Comparison of ENCODE assay signal across 19 mouse cellular contexts in genomic region chr5:29170193-29170592, GRCm38 (mm10). TPM values are rescaled to one million over a fixed set of nuclear protein-coding genes. Genes with fewer than 3 reads are reported as not detected.
DNase-seq lines count a peak whose midpoint lies in the region; ATAC-seq and TF ChIP-seq lines count a peak whose summit lies in the region.
"Had no signal": no experiment of that assay in that cellular context is flagged by ENCODE, and none has a peak within 500 bp of the region (broad histone marks: within the 10 kb centered on the region; RNA-seq: fewer than 3 reads in every experiment).

No protein-coding gene starts in this region.

- no peak overlapping the region for H3K9ac ChIP-seq in kidney, embryonic 14.5 days (ENCODE audit: low read depth, low read length)
- no peak overlapping the region for H3K9ac ChIP-seq in kidney, embryonic 16.5 days (replicated peaks; ENCODE audit: low read length)
- no peak overlapping the region for H3K9ac ChIP-seq in heart, embryonic 12.5 days
- H3K9ac ChIP-seq: forebrain, postnatal 0 days; hindbrain, embryonic 15.5 days had no signal

- no peak overlapping the region for H3K27ac ChIP-seq in kidney, embryonic 14.5 days (ENCODE audit: low read depth, low read length)
- no peak overlapping the region for H3K27ac ChIP-seq in kidney, embryonic 16.5 days (ENCODE audit: low read length)
- no peak overlapping the region for H3K27ac ChIP-seq in heart, embryonic 12.5 days (ENCODE audit: poor library complexity, severe bottlenecking)
- H3K27ac ChIP-seq: embryonic facial prominence, embryonic 10.5 days; heart, adult 2 months; hindbrain, embryonic 15.5 days had no signal

- H3K9me3 ChIP-seq in kidney, embryonic 14.5 days (ENCODE audit: control insufficient read depth, low read length) = no peaks in the 10 kb centered on the region
- no peaks in the 10 kb centered on the region for H3K9me3 ChIP-seq in kidney, embryonic 16.5 days (ENCODE audit: low read length)
- no peaks in the 10 kb centered on the region for H3K9me3 ChIP-seq in heart, embryonic 12.5 days (replicated peaks)
- H3K9me3 ChIP-seq: embryonic facial prominence, embryonic 10.5 days; hindbrain, embryonic 15.5 days had no signal

- in situ Hi-C loops in Patski (cut with MboI; ENCODE audit: low pct_unique_long_range_greater_than_20kb) = no loop called here

- ATAC-seq in kidney, embryonic 14.5 days (ENCODE audit: low FRiP score, low TSS enrichment) = no peak
- ATAC-seq in Patski = peak; percentile 78
- 0 out of 2 replicates have a peak, but pooled peaks have one; percentile 59 for ATAC-seq in kidney, embryonic 16.5 days (ENCODE audit: low FRiP score, low TSS enrichment)
- no peak for ATAC-seq in megakaryocyte-erythroid progenitor cell, adult 5-6 weeks (replicated peaks; ENCODE audit: low FRiP score, low TSS enrichment, poor library complexity, severe bottlenecking)
- no peak for ATAC-seq in heart, embryonic 12.5 days (ENCODE audit: insufficient number of reproducible peaks, low FRiP score)
- ATAC-seq: forebrain, postnatal 0 days had no signal

- POLR2A ChIA-PET in Patski (lab: Charles Lee) = interaction anchor here (0.8 kb wide), 1 partner anchor 26 kb away, joined by 3 read pairs; no protein-coding TSS in a partner anchor

- H3K4me2 ChIP-seq in kidney, embryonic 14.5 days (replicated peaks; ENCODE audit: low read depth, low read length) = no peak overlapping the region
- H3K4me2 ChIP-seq in kidney, embryonic 16.5 days (replicated peaks; ENCODE audit: low read depth, low read length) = no peak overlapping the region
- no peak overlapping the region for H3K4me2 ChIP-seq in heart, embryonic 12.5 days
- H3K4me2 ChIP-seq: heart, embryonic 11.5 days; hindbrain, embryonic 15.5 days had no signal

- WGBS in kidney, embryonic 14.5 days = 44% methylated on average over 6 of the region's 6 CpGs
- 52% methylated on average over 6 of the region's 6 CpGs for WGBS in kidney, embryonic 16.5 days
- WGBS in heart, embryonic 12.5 days = 76% methylated on average over 6 of the region's 6 CpGs

- CTCF ChIA-PET in Patski (lab: Charles Lee) = interaction anchor here (1.2 to 2.0 kb wide), 4 partner anchors 9 to 25 kb away, joined by 3 to 5 read pairs (median 4); no protein-coding TSS in a partner anchor

- no peak for TF ChIP-seq CTCF in Patski (IDR thresholded peaks at IDR 0.05)

- no peaks in the 10 kb centered on the region for H3K36me3 ChIP-seq in kidney, embryonic 14.5 days (ENCODE audit: control insufficient read depth, insufficient read depth, low read length)
- H3K36me3 ChIP-seq in kidney, embryonic 16.5 days (ENCODE audit: insufficient read depth, low read length) = no peaks in the 10 kb centered on the region
- no peaks in the 10 kb centered on the region for H3K36me3 ChIP-seq in heart, embryonic 12.5 days
- H3K36me3 ChIP-seq: embryonic facial prominence, embryonic 10.5 days; hindbrain, embryonic 15.5 days had no signal

- DNase-seq in kidney, adult 11 months = peak; percentile 35
- peak; percentile 50 for DNase-seq in Patski (ENCODE audit: low read depth, low spot score)
- DNase-seq in kidney, postnatal 25 days = peak; percentile 44 to 45
- DNase-seq in retina, postnatal 1 day = no peak
- DNase-seq: adrenal gland, adult 8-10 months; adrenal gland, postnatal 36 days; cerebellum, adult 2 months; cerebellum, postnatal 10 days; forebrain, postnatal 0 days; gastrocnemius, postnatal 14 days; heart, adult 2 months had no signal

- H3K27me3 ChIP-seq in kidney, embryonic 14.5 days (ENCODE audit: control insufficient read depth, insufficient read depth, low read length) = no peaks in the 10 kb centered on the region
- H3K27me3 ChIP-seq in Patski = no peaks in the 10 kb centered on the region
- H3K27me3 ChIP-seq in kidney, embryonic 16.5 days (ENCODE audit: insufficient read depth, low read length) = no peaks in the 10 kb centered on the region
- H3K27me3 ChIP-seq in heart, embryonic 12.5 days (replicated peaks) = no peaks in the 10 kb centered on the region
- H3K27me3 ChIP-seq: CH12.LX; hindbrain, embryonic 15.5 days had no signal

- no peak overlapping the region for H3K4me3 ChIP-seq in kidney, embryonic 14.5 days (ENCODE audit: low read length)
- no peak overlapping the region for H3K4me3 ChIP-seq in kidney, embryonic 16.5 days (ENCODE audit: low read length)
- H3K4me3 ChIP-seq in heart, embryonic 12.5 days = no peak overlapping the region
- H3K4me3 ChIP-seq: embryonic facial prominence, embryonic 10.5 days; heart, adult 2 months; hindbrain, embryonic 15.5 days had no signal

- H3K4me1 ChIP-seq in kidney, embryonic 14.5 days (ENCODE audit: control insufficient read depth, insufficient read depth, low read length) = no peaks in the 10 kb centered on the region
- H3K4me1 ChIP-seq in kidney, embryonic 16.5 days (ENCODE audit: insufficient read depth, low read length) = no peaks in the 10 kb centered on the region
- no peaks in the 10 kb centered on the region for H3K4me1 ChIP-seq in heart, embryonic 12.5 days (replicated peaks)
- H3K4me1 ChIP-seq: embryonic facial prominence, embryonic 10.5 days; hindbrain, embryonic 15.5 days had no signal

RNA-seq across cellular contexts. Expression of gene Rnf32, which starts 25.6 kb away (rescaled TPM):
- polyA plus RNA-seq in kidney, embryonic 14.5 days (2014; fragmentation: Nextera tagmentation; extraction: Ambion mirVana) = 3.0 and 3.5 TPM in 2 replicates
- 17.6 TPM for polyA plus RNA-seq in Patski (2021)
- 1.8 and 2.8 TPM in 2 replicates for polyA plus RNA-seq in kidney, embryonic 16.5 days (2015; fragmentation: Nextera tagmentation; extraction: Ambion mirVana)
- total RNA-seq in megakaryocyte-erythroid progenitor cell, adult 5-6 weeks (2014; fragmentation: Nextera tagmentation) = not detected in 2 replicates
- not detected in 2 replicates for total RNA-seq in megakaryocyte-erythroid progenitor cell, adult 5-6 weeks (2017)
- polyA plus RNA-seq in heart, embryonic 12.5 days (2016; fragmentation: Nextera tagmentation; extraction: Ambion mirVana) = 2.2 and 3.4 TPM in 2 replicates
- total RNA-seq: CH12.LX had no signal

Comparison
In these comparisons a context has a peak if more than half of its experiments do, and no peak if none do; other contexts are left out.
1. ATAC-seq: peak in Patski (single experiment) and kidney, embryonic 16.5 days (single experiment); none in kidney, embryonic 14.5 days (single experiment), megakaryocyte-erythroid progenitor cell, adult 5-6 weeks (single experiment) and heart, embryonic 12.5 days (single experiment).